Mouse (Mus musculus): ENCODE measurements at regions not wholly inside any gene's neighbourhood (a gene's known extent, or its start where the extent isn't known, plus 50 kb on each side); places are given as distances from the start of the nearest gene placed in this dataset.

DNA sequence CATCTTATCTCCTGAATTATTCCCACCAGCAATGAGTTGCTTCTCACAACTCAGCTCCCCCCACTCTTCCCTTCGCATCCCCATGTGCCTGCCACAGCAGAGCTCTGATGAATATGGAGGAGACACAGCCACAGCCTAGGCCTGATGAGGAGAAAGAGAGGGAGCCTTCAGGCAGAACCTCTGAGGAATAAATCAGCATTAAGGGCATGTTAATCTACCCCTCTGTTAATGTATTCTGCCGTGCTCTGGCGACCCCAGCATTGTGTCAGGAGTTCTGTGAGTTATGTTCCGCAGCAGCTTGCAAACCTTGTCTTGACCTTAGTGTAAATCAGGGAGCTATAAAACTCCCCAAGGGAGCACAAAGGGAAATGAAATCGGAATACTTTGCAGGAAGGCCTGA, 104.0 kb upstream of the Nsun2 start:
- no peak for DNase-seq (ENCODE audit: low spot score in 2 of 2)

- DNase-seq (ENCODE audit: low spot score in 2 of 2): no peak
These were observed 99.9 kb upstream of the Nsun2 start for GRCm38 (mm10) chr13:69433461-69434323.

- no peak for DNase-seq (ENCODE audit: low spot score in 2 of 2)
These were observed 94.1 kb upstream of the Nsun2 start for GRCm38 (mm10) chr13:69439486-69439885.

GRCm38 (mm10) chr13:69441798-69442197, 91.7 kb upstream of the Nsun2 start:
- peak in 1 of 2 experiments; percentile 3 for DNase-seq (ENCODE audit: low spot score in 2 of 2)

DNA sequence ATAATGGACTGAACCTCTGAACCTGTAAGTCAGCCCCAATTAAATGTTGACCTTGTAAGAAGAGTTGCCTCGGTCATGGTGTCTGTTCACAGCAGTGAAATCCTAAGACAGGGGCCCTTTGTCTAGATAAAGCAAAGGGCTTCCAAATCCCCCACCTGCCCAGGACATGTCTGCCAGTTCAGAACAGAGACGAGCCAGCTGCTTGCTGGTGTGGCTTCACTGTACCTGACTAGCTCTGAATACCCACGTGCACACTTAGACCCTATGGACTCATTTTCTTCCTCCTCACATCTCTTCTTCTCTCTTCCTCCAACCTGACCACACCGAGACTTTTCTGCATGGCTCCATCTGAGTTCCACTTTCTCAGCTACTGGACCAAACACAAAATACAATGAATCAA, 87.9 kb upstream of the Nsun2 start:
- DNase-seq (ENCODE audit: low spot score in 2 of 2): no peak
